ENCODE assay signal across 13 mouse cellular contexts in genomic region chr7:16244067-16244466, GRCm38 (mm10). TPM values are rescaled to one million over a fixed set of nuclear protein-coding genes. Genes with fewer than 3 reads are reported as not detected.
A peak's percentile ranks its signal among the peaks of the same experiment; 100 is the strongest.
DNase-seq lines count a peak whose midpoint lies in the region; ATAC-seq lines count a peak whose summit lies in the region.
"Had no signal": no experiment of that assay in that cellular context is flagged by ENCODE, and none has a peak within 500 bp of the region (broad histone marks: within the 10 kb centered on the region; RNA-seq: fewer than 3 reads in every experiment).

TSS of gene C5ar2 (minus strand) at chr7:16244154.

- no peaks in the 10 kb centered on the region for H3K27me3 ChIP-seq in heart, embryonic 13.5 days (replicated peaks)
- no peaks in the 10 kb centered on the region for H3K27me3 ChIP-seq in forebrain, embryonic 12.5 days

- no peak within 1 kb of the TSS for H3K4me2 ChIP-seq in heart, embryonic 13.5 days
- H3K4me2 ChIP-seq in forebrain, embryonic 12.5 days = no peak within 1 kb of the TSS

- no peak within 1 kb of the TSS for H3K4me3 ChIP-seq in heart, embryonic 13.5 days
- no peak within 1 kb of the TSS for H3K4me3 ChIP-seq in forebrain, embryonic 12.5 days (replicated peaks)
- H3K4me3 ChIP-seq: limb, embryonic 10.5 days had no signal

- H3K4me1 ChIP-seq in heart, embryonic 13.5 days = peaks cover 15% of the 10 kb centered on the region
- no peaks in the 10 kb centered on the region for H3K4me1 ChIP-seq in forebrain, embryonic 12.5 days
- H3K4me1 ChIP-seq: limb, embryonic 10.5 days had no signal

- H3K36me3 ChIP-seq in heart, embryonic 13.5 days = no peaks in the 10 kb centered on the region
- H3K36me3 ChIP-seq in forebrain, embryonic 12.5 days (replicated peaks) = no peaks in the 10 kb centered on the region
- H3K36me3 ChIP-seq: limb, embryonic 10.5 days had no signal

- ATAC-seq in heart, embryonic 13.5 days (ENCODE audit: extremely low read depth, insufficient number of reproducible peaks, low FRiP score, low TSS enrichment) = no peak
- ATAC-seq in hematopoietic stem cell, adult 5-6 weeks (replicated peaks in 1 of 2; ENCODE audit: insufficient read depth in 1 of 2, low FRiP score in 2 of 2, low TSS enrichment in 1 of 2, low read depth in 1 of 2, poor library complexity in 2 of 2, severe bottlenecking in 2 of 2) = peak; percentile 58 to 77
- ATAC-seq in forebrain, embryonic 12.5 days (ENCODE audit: low FRiP score) = no peak
- ATAC-seq: CD4-positive, CD25-positive, alpha-beta regulatory T cell, adult 4 months had no signal

- H3K27ac ChIP-seq in heart, embryonic 13.5 days (replicated peaks) = peak within 1 kb of the TSS; percentile 54; the same call in 1 of the 2 replicates
- no peak within 1 kb of the TSS for H3K27ac ChIP-seq in forebrain, embryonic 12.5 days
- H3K27ac ChIP-seq: limb, embryonic 10.5 days had no signal

- no peak within 1 kb of the TSS for H3K9ac ChIP-seq in heart, embryonic 13.5 days
- no peak within 1 kb of the TSS for H3K9ac ChIP-seq in forebrain, embryonic 12.5 days

- H3K9me3 ChIP-seq in heart, embryonic 13.5 days = no peaks in the 10 kb centered on the region
- H3K9me3 ChIP-seq in forebrain, embryonic 12.5 days = no peaks in the 10 kb centered on the region
- H3K9me3 ChIP-seq: limb, embryonic 10.5 days had no signal

- DNase-seq in heart, postnatal 4 days = no peak
- peak; percentile 65 for DNase-seq in 416B (ENCODE audit: low read depth)
- peak; percentile 61 for DNase-seq in lung, postnatal 25 days (ENCODE audit: low spot score)
- DNase-seq in adrenal gland, adult 18-20 months (ENCODE audit: low spot score in 2 of 2) = no peak
- DNase-seq in cerebellum, postnatal 4 days (ENCODE audit: low spot score in 2 of 2) = no peak
- DNase-seq: cerebellum, adult 11-12 months; gastrocnemius, postnatal 14 days; kidney, adult 18-20 months had no signal

- WGBS in heart, embryonic 13.5 days = 54% methylated on average over 5 of the region's 5 CpGs
- 85% methylated on average over 5 of the region's 5 CpGs for WGBS in forebrain, embryonic 12.5 days

RNA-seq across cellular contexts. Expression of gene C5ar2, which starts in this region (rescaled TPM):
- 0.76 and 0.78 TPM in 2 replicates for polyA plus RNA-seq in heart, embryonic 13.5 days (2015; fragmentation: Nextera tagmentation; extraction: Ambion mirVana)
- under 1 TPM; 0.45 to 0.50 TPM for total RNA-seq in heart, postnatal 4 days (2021)
- total RNA-seq in hematopoietic stem cell, adult 5-6 weeks (2017) = 1.2 and 1.3 TPM in 2 replicates
- polyA plus RNA-seq in forebrain, embryonic 12.5 days (2016; fragmentation: Nextera tagmentation; extraction: Ambion mirVana) = not detected in 2 replicates
- under 1 TPM; 0.46 to 0.83 TPM for total RNA-seq in adrenal gland, adult 18-20 months (2021)

Comparison
In these comparisons a context has a peak if more than half of its experiments do, and no peak if none do; other contexts are left out.
1. ATAC-seq: peak in hematopoietic stem cell, adult 5-6 weeks (2 of 2); none in heart, embryonic 13.5 days (single experiment) and forebrain, embryonic 12.5 days (single experiment).
2. DNase-seq: peak in 416B (single experiment) and lung, postnatal 25 days (single experiment); none in heart, postnatal 4 days (single experiment), adrenal gland, adult 18-20 months (0 of 2) and cerebellum, postnatal 4 days (0 of 2).